Mouse (Mus musculus) kidney, postnatal 0 days (tissue): ENCODE results near the gene Fbxl16. TPM values are rescaled to one million over a fixed set of nuclear protein-coding genes. Genes with fewer than 3 reads are reported as not detected.
"Not testable (repeated sequence)": the region's sequence is repeated elsewhere in the genome, so short reads cannot be mapped to it uniquely, and the experiment has no call there.

Source experiments
- ATAC-seq: fragments of 200-750 bp; cut with Nextera tagmentation; replicated peaks from 2 replicates; pipeline ENCODE4 v1.8.0; 2017; ENCODE audit warnings: low read depth, moderate number of reproducible peaks, moderate TSS enrichment, moderate library complexity; ENCODE audit not compliant: low FRiP score
- DNase-seq: peaks from one replicate; pipeline ENCODE4 v3.0.0-alpha.2; 2016; ENCODE audit warnings: low spot score
- H3K27ac ChIP-seq: fragments of 300-500 bp; sonication (generic); 2 replicates; pipeline ENCODE4 v1.5.1; 2014; ENCODE audit warnings: mild to moderate bottlenecking
- H3K27me3 ChIP-seq: fragments of 300-500 bp; sonication (generic); 2 replicates; pipeline ENCODE4 v1.6.1; 2014; ENCODE audit warnings: low read length, mixed read lengths; ENCODE audit not compliant: insufficient read depth
- H3K36me3 ChIP-seq: fragments of 300-500 bp; sonication (generic); 2 replicates; pipeline ENCODE4 v1.6.1; 2014; ENCODE audit warnings: low read length, mixed read lengths; ENCODE audit not compliant: insufficient read depth
- H3K4me1 ChIP-seq: fragments of 300-500 bp; sonication (generic); replicated peaks from 2 replicates; pipeline ENCODE4 v1.6.1; 2014; ENCODE audit warnings: antibody characterized with exemption, low read length, mixed read lengths; ENCODE audit not compliant: insufficient read depth
- H3K4me2 ChIP-seq: fragments of 300-500 bp; sonication (generic); 2 replicates; pipeline ENCODE4 v1.6.1; 2014; ENCODE audit warnings: mild to moderate bottlenecking, low read length, moderate library complexity, mixed read lengths
- H3K4me3 ChIP-seq: fragments of 300-500 bp; sonication (generic); replicated peaks from 2 replicates; pipeline ENCODE4 v1.5.1; 2014; ENCODE audit warnings: low read depth, low read length
- H3K9ac ChIP-seq: fragments of 300-500 bp; sonication (generic); 2 replicates; pipeline ENCODE4 v1.6.1; 2014; ENCODE audit warnings: low read depth, low read length
- H3K9me3 ChIP-seq: fragments of 300-500 bp; sonication (generic); replicated peaks from 2 replicates; pipeline ENCODE4 v1.6.1; 2016; ENCODE audit warnings: low read length, inconsistent platforms, mixed read lengths
- CTCF ChIP-seq: IDR thresholded peaks from 2 replicates; pipeline ENCODE4 v1.5.1; 2016; ENCODE audit warnings: antibody characterized with exemption, low read depth, mild to moderate bottlenecking, moderate library complexity
- WGBS: fragments of 180-500 bp; shearing (Covaris S2); extraction: QIAGEN DNeasy Blood & Tissue Kit; methylation state at CpG from one replicate; pipeline ENCODE4 v1.1.7; 2014; 5-methylcytosine and 5-hydroxymethylcytosine counted together
- polyA plus RNA-seq: library from polyadenylated mRNA; unstranded; fragments of >200 nt; fragmentation: Nextera tagmentation; extraction: Ambion mirVana; gene quantifications from 2 replicates; pipeline ENCODE4 v1.2.1, GENCODE M21; 2015

Fbxl16 gene
- polyA plus RNA-seq, 1 experiment from 2014 or later, result 0.34 TPM

- Histone ChIP-seq H3K36me3 (no peaks in the 10 kb centered on the region), H3K4me1 (no peaks in the 10 kb centered on the region), H3K4me2 (no peak overlapping the region), H3K4me3 (no peak overlapping the region), H3K9ac (no peak overlapping the region), H3K27me3 (no peaks in the 10 kb centered on the region), H3K9me3 (no peaks in the 10 kb centered on the region), H3K27ac (no peak overlapping the region)
- TF ChIP-seq CTCF, result no peak
- DNase-seq (no peak), ATAC-seq (no peak)
- 14% methylated on average over 10 of the region's 10 CpGs for WGBS
Measured at GRCm38 (mm10) chr17:25802825-25803517, 5.9 kb upstream of the Fbxl16 start.

GRCm38 (mm10) chr17:25806507-25806906, 2.4 kb upstream of the Fbxl16 start:
- H3K36me3 ChIP-seq, result no peaks in the 10 kb centered on the region
- 69% methylated on average over 4 of the region's 4 CpGs for WGBS
- no peaks in the 10 kb centered on the region; the same call in 1 of the 2 replicates for H3K4me1 ChIP-seq
- H3K4me3 ChIP-seq, result no peak overlapping the region
- H3K9ac ChIP-seq, result no peak overlapping the region
- peaks cover 11% of the 10 kb centered on the region; the same call in 1 of the 2 replicates for H3K27me3 ChIP-seq
- no peaks in the 10 kb centered on the region for H3K9me3 ChIP-seq
- no peak for ATAC-seq
- H3K4me2 ChIP-seq, result no peak overlapping the region
- H3K27ac ChIP-seq, result no peak overlapping the region
- no peak for TF ChIP-seq CTCF
- DNase-seq, result no peak

DNA sequence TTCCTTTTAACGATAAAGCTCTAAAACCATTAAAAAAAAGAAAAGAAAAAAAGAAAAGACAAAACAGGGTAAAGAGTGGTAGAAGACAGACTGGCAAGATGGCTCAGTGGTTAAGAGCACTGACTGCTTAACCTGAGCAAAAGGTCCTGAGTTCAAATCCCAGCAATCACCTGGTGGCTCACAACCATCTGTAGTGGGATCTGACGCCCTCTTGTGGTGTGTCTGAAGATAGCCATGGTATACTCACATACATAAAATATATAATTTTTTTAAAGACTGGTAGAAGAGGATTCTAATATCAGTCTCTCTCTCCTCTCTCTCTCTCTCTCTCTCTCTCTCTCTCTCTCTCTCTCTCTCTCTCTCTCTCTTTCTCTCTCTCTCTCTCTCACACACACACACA, 1.4 kb upstream of the Fbxl16 start:
- DNase-seq, H3K4me3 ChIP-seq, H3K4me2 ChIP-seq, H3K9ac ChIP-seq, H3K36me3 ChIP-seq, H3K4me1 ChIP-seq, H3K27ac ChIP-seq, H3K9me3 ChIP-seq, ATAC-seq: not testable (repeated sequence)
- WGBS, result 50% methylated on average over 2 of the region's 2 CpGs
- peaks cover 11% of the 10 kb centered on the region; the same call in 1 of the 2 replicates for H3K27me3 ChIP-seq

DNA sequence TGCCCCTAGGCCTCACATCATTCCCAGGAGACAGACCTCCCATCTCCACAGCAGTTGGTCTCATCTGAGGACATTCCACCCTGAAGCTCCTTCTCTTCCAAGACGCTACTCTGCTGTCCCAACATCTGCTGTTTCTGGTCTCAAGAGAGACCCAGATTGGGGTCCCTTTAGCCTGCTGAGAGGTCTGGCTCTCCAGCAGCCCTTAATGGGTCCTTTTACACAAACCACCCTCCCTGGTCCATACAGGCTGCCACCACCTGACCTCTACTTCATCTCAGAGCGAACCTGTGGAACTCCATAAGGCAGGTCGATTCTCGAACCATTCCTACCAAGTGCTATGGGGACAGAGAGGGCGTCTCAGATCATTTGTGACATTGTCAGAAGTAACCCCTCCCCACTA, 857 bp upstream of the Fbxl16 start:
- no peak for TF ChIP-seq CTCF
- Histone ChIP-seq H3K27me3 (peaks cover 11% of the 10 kb centered on the region; the same call in 1 of the 2 replicates), H3K4me3 (no peak overlapping the region), H3K27ac (no peak overlapping the region), H3K9me3 (no peaks in the 10 kb centered on the region), H3K9ac (no peak overlapping the region), H3K4me2 (peak overlapping the region; percentile 94; the same call in 1 of the 2 replicates), H3K36me3 (no peaks in the 10 kb centered on the region), H3K4me1 (no peaks in the 10 kb centered on the region; the same call in 1 of the 2 replicates)
- WGBS, result 34% methylated on average over 5 of the region's 5 CpGs
- no peak for DNase-seq
- ATAC-seq, result no peak

DNA sequence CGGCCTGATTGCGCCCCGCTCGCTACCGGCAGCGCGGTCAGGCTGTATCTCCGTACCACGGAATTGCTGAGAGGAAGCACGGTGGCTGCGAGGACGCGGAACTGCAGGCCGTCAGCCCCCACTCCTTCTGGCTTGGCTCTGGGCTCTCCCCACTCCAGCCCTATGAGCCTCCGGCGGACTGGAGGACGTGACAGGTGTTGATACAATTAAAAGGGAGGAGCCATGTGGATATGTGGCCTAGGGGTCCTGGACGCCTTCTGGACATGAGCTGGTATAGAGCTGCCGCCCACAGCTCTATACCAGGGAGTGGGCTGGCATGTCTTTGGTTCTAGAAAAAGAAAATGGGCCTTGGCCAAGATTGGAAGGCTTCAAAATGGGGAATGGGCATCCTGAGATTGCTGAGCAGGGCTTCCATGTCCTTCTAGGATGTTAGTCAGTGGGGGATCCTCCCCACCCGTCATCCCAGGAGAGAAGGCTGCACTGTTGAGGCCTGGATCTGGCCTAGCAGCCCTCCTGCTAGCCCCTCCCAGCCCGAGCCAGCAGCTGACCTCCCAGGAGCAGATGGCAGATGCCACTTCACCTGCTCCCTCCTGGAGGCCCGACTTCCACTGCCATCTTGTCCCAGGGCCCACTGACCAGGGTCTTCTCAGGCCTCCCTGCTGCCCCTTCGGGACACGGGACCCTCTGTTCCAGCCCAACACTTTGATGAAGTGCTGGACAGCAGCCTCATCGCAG, 888 bp downstream of the Fbxl16 start:
- ATAC-seq (no peak), DNase-seq (no peak)
- WGBS, result 9% methylated on average over 25 of the region's 25 CpGs
- Histone ChIP-seq H3K9ac (peak overlapping the region; percentile 51), H3K9me3 (no peaks in the 10 kb centered on the region), H3K27me3 (peaks cover 11% of the 10 kb centered on the region; the same call in 1 of the 2 replicates), H3K36me3 (no peaks in the 10 kb centered on the region), H3K27ac (no peak overlapping the region), H3K4me1 (no peaks in the 10 kb centered on the region; the same call in 1 of the 2 replicates), H3K4me2 (peak overlapping the region; percentile 94), H3K4me3 (peak overlapping the region; percentile 60)
- no peak for TF ChIP-seq CTCF

- DNase-seq (no peak), ATAC-seq (no peak)
- H3K9me3 ChIP-seq, result no peaks in the 10 kb centered on the region
- H3K27me3 ChIP-seq, result peaks cover 11% of the 10 kb centered on the region; the same call in 1 of the 2 replicates
- H3K27ac ChIP-seq, result no peak overlapping the region
- no peaks in the 10 kb centered on the region for H3K36me3 ChIP-seq
- H3K4me1 ChIP-seq, result no peaks in the 10 kb centered on the region; the same call in 1 of the 2 replicates
- TF ChIP-seq CTCF, result no peak
- H3K4me2 ChIP-seq, result no peak overlapping the region
- 72% methylated on average over 4 of the region's 4 CpGs for WGBS
- no peak overlapping the region for H3K4me3 ChIP-seq
- H3K9ac ChIP-seq, result no peak overlapping the region
Measured at GRCm38 (mm10) chr17:25810890-25811289, 2.0 kb downstream of the Fbxl16 start.
